Mouse (Mus musculus): ENCODE measurements around the gene Col27a1. TPM values are rescaled to one million over a fixed set of nuclear protein-coding genes. Genes with fewer than 3 reads are reported as not detected.

Gene Col27a1
- polyA plus RNA-seq (2017; shearing (Covaris generic)): 1 to 10 TPM in 1 of 3 experiments, under 1 TPM in 2; 0.11 to 1.2 (median 0.65) TPM

DNA sequence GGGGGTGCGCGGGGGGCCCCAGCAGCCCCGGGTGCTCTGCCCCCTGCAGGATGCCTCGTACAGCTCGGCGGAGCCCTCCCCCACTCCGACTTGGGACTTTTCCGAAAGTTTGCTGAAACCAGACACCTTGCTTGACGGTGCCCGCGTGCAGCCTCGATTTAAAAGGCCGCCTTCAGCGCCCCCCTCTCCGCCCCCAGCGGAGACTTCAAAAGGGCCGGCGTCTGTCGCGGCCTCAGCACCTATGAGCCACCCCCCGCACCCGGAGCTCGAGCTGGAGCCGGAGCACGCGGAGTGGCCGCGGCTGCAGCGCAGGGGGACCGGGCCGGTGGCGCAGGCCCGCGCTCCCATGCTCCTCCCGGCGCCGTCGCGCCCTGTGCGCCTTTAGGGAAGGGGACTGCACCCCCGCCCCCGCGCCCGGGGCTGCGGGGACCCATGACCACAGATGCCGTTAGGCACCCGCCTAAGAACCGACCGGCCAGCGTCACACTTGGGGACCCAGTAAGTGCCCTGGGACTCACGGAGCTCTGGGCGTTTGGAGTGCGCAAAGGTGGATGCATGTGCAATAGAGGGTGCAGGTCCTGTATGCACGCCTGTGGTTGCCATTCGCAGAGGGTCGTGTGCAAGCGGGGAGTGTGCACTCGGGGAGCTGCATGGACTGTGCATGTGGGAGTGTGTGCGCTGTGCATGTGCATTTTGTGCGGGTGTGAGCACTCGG is at the start of gene Col27a1:
TSS of gene Col27a1 (plus strand) at position 98 of the 715 bp plus-strand sequence.
- ATAC-seq: no peak

DNA sequence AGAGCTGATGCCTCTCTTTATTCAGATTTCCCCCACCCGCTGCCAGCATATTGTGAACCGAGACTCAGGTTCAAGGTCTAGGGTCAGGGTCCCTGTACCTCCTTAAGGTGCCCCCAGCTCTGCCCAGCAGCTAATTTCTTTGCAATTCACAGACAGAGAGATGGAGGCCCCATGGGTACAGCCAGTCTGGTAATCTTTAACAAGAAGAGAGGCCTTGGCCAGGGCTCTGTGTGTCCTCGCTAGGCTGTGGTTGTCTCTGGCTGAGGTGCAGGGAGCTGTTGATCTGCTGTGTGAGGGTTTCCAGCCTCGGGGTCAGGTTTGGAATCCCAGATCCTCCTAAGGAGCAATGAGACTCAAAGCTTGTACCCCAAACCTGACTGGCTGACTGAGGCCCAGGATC is 48.2 kb upstream of the Col27a1 start:
- no peak for ATAC-seq

DNA sequence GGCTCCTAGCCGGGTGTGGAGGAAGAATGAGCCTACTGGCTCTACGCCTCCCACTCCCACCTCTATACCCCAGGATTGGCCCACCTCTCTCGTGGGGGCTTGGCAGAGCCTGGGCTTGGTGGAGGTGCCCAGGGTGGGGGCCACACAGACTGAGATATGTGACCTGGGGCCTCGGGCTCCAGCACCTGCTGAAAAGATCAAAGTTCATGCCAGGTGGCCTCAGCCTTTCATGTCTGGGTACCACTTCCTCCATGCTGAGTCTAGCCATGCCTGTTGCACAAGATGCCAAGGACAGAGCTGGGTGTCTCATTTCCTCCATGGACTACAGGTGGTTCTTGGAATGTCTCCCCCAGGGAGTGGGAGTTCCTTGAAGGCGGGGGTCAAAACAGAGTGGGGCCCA is 47.5 kb upstream of the Col27a1 start:
- ATAC-seq: no peak

DNA sequence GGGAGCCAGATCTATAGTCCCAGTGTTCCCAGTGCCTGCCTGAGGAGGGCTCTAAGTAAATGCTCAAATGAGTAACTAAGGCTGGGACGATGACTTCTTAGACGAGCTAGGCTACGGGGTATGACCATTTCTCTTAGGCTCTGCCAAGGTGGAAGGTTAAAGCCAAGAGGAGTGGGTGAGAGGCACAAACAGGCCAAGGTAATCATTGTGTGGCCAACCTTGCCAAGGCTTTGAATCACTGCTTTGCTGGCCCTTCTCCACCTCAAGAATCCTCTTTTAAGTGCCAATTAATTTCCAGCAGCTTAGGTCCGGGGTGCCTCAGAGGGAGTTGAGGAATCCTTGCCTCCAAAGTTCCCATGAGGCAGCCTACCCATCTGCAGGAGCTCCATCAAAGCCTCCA is 43.7 kb upstream of the Col27a1 start:
- ATAC-seq: no peak

DNA sequence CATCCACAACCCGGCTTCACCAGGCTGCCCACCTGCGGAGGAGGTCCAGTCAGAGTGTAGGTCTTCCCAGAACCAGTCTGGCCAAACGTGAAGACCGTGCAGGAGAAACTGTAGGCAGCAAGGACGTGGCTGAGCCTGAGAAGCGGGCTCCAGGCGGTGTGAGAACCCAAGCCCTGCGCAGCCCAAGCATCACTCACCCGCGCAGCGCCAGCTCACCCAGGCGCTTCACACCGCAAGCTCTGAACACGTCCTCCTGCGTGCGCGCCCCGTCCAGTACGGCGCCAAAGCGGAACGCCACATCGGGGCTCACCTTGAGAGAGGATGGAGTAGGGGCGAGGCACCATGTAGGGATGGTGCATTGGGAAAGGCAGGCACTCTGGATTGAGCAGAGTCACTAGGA is 42.7 kb upstream of the Col27a1 start:
- ATAC-seq: no peak

DNA sequence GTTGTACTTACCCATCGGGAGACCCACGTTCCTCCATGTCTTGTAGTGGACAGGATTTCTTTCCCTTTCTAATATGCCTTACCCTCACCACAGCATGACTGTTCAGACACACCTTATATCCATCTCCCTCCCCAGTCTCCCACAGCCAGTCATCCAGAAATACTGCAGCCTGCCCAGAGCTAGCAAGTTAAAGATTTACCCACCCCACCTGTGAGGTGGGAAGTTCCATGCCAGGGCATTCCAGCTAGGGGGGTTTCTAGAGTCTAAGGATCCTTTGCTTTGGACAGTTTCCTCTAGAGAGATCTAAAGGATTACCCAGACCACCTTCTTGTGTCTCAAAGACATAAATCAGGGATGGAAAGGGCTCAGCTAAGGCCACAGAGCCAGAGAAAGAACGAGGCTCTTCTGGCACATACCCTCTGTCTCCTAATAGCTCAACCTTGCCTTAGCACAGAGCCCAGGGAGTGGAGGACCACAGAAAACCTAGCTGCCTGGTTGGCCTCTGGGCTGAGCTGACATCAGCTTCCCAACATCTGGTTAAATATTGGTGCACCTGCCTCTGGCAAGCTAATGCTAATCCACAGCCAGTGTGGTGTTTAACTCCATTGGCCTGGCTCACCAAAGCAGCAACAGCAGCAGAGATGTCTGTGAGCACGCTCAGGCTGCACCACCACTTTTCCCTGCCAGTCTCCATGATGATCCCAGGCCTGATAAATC is 41.7 kb upstream of the Col27a1 start, which contains the start of gene Kif12:
TSS of gene Kif12 (minus strand) at position 163 of the 717 bp plus-strand sequence.
- ATAC-seq: no peak

DNA sequence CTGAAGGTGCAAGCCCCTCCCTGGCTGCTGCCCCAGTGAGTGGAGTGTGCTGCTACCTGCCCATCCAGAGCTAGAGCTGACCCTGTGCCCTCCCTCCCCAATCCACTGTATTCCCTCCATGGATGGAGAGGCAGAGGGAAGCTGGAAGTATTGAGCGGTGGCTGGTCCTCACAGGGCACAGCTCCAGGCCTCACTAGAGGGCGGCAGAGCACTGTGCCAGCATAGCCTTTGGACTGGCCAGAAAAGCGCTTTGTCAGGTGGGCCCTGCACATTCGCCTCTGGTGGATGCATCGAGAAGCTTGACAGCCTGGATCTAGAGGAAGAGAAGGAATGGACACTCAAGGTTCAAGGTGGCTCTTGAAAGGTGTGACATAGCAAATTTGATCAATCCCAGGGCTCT is 32.2 kb upstream of the Col27a1 start:
- ATAC-seq: no peak

DNA sequence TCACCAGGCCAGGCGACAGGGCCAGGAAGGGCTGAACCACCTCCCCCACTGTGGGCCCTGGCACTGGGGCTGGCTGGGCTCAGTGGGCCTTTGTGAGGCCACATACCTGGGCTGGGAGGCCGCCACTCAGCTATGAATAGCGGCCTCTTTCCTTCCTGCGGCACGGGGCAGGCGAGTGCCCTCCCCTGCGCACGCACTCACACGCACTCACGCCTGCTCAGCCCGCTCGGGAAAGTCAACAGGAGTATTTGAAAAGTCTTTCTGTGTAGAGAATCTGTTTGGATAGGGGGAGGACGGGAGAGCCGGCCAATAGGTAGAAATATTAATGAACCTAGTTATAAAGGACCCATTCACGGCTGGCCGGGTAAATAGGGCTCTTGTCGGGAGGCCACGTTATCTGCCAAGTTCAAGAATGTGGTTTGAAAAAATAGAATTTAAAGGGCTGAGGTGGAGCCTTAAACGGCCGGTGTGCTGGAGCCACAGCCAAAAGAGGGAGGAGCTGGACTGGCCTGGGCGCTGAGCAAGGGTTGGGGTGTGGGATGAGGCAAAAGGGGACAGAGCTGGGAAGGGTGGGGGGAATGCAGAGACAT is 27.4 kb upstream of the Col27a1 start:
- no peak for ATAC-seq

DNA sequence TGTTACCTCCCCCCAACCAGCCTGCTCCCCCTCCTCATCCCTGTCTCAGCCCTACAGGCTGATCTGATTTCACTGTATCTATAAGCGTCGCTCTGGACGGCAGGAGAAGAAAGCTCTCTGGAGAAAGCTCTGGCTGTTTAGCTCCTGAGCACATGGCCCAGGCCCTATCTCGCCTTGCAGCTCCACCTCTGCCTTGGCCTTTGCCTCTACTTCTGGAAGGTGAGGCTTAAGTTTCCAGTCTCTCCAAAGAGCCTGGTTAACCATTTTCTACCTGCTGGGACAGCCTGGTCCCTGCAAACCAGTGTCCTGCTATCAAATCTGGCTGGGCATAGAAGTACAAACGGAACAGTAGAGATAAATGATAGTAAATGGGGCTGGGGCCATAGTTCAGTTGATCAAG is 22.2 kb upstream of the Col27a1 start:
- no peak for ATAC-seq

DNA sequence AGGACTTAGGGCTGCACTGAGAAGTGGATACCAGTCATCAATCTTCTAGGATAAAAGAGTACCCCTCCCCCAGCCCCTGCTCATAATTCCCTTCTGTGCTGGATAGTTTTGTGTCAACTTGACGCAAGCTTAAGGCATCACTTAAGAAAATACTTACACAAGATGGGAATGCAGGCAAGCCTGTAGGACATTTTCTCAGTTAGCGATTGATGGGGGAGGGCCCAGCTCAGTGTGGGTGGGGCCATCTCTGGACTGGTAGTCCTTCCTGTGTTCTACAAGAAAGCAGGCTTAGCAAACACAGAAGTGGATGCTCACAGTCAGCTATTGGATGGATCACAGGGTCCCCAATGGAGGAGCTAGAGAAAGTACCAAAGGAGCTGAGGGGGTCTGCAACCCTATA is 19.4 kb upstream of the Col27a1 start:
- ATAC-seq: no peak

DNA sequence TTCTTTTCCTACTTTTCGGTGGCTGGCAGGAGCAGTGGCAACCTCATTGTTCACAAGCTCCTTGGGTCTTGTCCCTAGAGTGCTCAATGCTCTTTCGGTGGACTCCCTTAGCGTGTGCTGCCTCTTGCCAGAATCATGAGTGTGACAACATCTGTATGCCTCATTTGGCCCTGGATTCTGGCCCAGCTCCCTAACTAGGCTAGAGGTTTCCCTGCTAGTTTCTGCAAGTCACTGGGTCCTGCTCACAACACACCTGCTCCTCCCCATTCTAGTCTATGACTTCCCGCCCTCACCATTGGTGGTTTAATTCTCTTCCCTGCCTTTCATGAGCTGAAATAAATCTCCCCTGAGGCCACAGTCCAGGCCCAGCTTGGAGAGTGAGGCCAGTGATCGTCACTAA is 14.4 kb upstream of the Col27a1 start:
- no peak for ATAC-seq

DNA sequence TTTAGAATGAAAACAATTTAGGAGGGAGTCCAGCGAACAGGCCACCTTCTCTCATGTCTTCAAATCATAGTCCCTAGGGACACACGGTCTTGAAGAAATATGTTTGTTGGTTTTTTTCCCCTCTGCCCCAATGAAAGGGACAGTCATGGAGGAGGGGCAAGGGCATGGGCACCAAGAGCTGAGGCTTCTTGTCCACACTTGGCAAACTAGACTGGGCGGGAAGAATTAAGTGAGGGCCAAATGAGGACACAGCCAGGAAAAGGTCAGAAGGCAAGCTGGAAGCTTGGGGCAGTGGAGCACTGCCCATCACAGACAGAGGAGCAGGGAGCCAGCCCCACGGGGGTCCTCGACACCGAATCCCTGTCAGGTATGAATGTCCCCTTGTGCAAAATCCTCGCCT is 9.9 kb upstream of the Col27a1 start:
- ATAC-seq: no peak

DNA sequence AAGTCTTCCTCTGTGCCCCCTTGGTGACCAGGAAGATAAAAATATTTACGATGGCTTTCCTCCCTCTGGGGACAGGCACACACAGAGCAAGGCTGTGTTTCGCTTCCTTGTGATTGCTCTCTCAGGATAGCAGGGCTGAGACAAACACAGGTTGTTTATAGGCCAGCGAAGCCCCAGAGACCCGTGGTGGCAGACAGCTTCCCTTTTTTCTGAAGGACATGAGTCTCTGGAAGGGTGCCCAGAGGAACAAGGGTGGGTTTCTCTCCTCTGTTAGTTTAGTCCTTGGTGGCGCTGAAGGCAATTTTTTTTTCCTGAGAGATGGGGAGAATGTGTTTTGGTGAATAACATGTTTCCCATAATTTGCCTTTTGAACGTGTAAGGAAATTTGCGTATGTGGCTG is 8.2 kb upstream of the Col27a1 start:
- ATAC-seq: no peak

DNA sequence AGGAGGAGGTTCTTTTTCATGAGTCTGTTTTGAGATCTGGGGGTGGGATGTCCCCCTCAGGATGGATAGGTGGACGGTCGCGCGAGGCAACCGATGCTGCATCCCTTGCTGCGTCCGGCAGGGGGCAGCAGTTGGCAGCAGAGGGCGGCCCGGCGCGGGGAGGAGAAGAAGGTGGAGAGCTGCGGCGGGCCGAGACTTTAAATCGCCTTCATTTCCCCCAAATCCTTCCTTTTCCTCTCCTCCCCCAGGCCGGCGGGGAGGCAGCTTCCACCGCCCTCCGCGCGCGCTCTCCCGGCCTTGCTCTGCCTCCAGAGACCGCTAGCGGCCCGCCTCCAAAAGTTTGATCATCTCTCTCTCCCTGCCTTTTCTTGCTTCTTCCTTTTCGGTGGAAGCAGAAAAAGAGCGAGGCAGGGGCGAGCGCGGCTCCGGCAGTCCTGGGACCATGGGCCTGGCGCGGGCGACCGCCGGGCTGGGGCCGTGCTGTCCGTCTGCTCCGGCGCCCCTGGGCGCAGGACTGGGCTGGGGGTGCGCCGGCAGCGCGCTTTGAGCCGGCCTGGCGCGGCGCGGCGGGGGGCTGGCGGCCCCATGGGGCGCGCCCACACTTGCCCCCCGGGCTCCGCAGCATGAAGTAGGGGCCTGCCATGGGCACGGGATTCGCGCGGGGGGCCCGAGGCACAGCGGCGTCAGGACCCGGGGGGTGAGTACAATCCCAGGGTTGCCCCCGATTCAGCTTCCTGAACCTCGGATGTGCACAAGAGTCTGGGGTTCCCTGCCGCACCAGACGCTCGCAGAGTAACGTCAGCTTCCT is 1.6 kb downstream of the Col27a1 start:
- ATAC-seq: no peak

DNA sequence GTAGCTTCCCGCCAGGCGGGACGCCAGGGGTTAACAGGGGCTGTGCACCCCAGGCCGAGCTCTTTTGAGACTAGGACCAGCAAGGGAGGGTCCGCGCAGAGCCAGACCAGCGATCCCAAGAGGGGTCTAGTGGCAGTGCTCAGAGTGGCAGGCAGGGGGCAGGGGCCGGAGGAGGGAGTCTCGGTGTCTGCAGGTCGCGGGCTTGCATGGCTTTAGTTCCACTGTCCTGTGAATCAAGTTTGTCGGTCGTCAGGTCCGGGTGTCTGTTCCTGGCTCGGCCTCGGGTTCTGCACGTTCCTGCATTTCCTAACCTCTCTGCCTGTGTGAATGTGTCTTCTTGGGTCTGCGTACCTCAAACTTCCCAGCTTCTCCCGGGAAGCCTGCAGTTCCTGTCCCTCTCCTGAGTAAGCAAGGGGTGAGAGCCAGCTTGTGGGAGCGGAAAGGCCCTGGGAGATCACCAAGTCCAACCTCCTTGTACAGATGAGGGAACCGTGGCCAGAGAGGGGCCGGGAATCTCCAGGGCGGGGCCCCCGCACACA is 2.3 kb downstream of the Col27a1 start:
- ATAC-seq: no peak

DNA sequence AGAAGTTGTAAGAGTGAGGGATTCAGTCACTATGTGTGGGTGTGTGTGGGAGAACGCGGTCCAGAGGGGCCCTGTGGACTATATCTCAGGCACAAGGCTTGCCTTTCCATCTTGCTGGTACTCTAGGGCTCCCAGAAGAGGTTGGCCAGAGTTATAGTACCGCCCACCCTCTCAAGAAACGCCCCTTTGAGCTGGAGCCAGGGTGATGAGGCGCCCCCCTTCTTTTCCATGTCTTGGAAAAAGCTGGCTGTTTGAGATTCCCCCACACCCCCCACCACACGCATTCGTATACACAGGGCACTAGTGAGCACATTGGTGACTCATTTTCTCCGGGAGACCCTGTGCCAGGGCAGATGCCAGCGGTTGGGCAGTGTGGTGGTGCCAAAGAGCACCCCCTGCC is 2.8 kb downstream of the Col27a1 start:
- no peak for ATAC-seq

DNA sequence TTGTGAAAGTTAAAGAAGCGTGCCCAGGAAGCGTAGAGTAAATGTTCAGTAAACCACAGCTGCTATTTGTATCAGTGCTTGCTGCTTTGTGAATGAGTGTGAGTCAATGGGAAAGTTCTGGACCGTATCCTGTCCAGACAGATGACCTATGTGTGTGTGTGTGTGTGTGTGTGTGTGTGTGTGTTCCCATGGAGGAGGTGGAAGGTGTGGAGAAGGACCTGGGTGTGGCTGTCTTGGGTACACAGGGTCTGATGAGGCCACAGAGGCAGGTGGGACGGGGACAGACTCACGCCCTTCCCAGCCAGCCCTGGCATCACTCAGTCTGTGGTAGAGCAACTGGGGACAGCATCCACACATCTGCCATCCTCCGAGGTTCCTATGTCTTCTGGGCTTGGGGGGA is 3.7 kb downstream of the Col27a1 start:
- ATAC-seq: no peak

DNA sequence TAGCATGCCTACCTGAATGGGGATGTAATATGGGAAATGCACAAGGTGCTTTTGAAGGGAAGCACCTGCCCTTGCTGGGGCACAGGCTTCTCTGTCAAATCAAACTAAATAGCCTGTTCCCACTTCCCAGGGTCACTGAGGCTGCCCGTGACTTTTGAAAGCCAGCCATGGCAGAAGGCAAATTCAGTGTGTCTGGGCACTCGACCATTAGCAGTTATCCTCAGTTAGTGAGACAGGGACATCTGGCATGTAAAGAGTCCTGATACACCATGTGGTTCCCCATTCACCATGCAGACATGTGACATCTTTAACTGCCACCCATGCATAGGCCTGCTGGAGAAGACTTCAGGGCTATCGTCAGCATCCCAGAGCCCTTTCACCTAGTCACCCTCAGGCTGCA is 5.3 kb downstream of the Col27a1 start:
- ATAC-seq: no peak

DNA sequence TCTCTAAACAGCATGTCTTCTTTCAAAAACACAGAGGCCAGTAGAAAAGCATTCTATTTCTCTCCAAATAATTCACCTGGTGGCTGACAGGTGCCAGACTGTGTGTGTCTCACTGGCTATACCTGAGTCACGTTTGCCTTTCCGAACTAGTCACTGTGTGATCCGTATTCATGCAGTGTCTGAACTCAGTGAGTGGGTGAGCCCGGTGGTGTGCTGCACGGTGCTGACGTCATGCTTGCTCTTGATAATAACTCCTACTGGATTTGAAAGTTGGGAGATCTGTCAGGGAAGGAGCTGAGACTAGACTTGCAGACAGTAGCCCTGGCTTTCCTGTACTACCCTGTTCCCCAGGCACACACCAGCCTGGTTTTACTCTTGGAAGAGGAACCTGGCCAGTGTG is 5.8 kb downstream of the Col27a1 start:
- no peak for ATAC-seq

DNA sequence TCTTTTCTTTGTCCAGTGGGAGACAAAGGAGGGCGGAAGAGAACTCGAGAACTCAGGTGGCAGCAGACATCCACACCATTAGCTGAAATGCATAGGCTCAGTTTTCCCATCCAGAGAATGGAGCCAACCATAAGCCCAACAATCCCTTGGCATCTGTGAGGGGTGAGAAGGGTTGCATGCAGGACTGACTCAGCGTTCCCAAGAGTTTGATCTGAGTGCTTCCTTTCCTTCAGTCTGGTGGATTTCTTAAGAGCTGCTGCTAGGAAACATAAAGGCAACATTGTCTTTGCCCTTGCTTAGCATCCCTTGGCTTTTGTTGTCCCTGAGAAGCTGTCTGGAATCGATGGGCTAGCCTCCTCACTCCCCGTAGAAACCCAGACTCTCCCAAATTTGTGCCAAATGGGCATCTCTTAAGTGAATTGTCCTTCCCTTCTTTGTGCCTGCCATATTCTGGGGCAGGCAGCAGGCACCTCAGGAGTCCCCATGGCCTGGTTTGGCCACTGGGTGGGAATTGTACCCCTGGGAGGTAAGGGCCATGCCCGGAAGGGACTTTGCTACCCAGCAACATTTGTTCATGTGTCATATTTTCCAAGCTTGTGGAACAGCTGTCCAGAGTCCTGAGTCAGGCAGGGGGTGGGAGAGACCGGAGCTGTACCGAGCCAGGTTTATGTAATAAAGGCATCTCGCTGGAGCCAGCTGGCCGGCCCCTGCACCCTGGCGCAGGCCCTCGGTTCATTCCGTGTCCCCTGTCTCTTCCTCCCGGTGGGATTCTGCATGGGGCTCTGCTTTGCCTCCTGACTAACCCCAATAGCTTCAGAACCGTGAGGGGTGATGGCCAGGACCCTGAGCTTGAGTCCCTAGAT is 7.5 kb downstream of the Col27a1 start:
- ATAC-seq: no peak

DNA sequence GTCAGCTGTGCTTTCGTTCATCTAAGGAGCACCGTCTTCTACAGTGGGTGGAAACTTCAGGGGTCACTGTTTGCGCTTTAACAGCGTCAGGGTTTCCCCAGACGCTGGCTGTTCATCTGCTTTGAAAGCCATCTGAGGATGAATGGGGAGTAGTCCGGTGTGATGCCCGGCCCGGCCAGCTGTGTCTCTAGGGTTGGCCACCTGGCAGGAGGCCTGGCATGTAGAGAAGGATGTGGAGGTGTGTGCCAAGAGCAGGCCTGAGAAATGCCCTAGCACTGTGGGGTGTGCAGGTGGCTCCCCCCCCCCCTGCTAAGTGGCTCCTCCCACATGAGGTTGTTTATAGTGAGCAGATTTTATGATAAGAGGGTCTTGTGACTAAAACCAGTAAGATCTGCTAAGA is 8.4 kb downstream of the Col27a1 start:
- ATAC-seq: no peak

DNA sequence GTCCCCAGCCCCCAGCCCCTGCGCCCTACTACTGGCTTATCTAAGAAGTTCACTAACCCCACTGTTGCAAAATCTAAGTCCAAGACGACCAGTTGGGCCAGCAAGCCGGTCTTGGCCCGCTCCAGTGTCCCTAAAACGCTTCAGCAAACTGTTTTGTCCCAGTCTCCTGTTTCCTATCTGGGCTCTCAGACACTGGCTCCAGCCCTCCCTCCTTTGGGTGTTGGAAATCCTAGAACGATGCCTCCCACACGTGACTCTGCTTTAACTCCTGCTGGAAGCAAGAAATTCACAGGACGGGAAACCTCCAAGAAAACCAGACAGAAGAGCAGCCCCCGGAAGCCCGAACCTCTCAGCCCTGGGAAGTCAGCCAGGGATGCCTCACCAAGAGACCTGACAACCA is 11.6 kb downstream of the Col27a1 start:
- no peak for ATAC-seq

Data from inflammation-experienced regulatory T-cells, adult 6 months (primary cell).